8 mouse cellular contexts compared by ENCODE assay signal in genomic region chr2:166301161-166301560, GRCm38 (mm10).
DNase-seq lines count a peak whose midpoint lies in the region; ATAC-seq lines count a peak whose summit lies in the region.

No protein-coding gene starts in this region.

- H3K9me3 ChIP-seq in midbrain, embryonic 16.5 days (replicated peaks; ENCODE audit: control insufficient read depth, low read length, poor library complexity, severe bottlenecking) = no peaks in the 10 kb centered on the region

- no peak overlapping the region for H3K9ac ChIP-seq in midbrain, embryonic 16.5 days (ENCODE audit: low read depth, low read length)

- 79% methylated on average over 9 of the region's 9 CpGs for whole genome bisulfite sequencing in midbrain, embryonic 16.5 days

- DNase-seq in right cerebral cortex, adult 2 months (ENCODE audit: low spot score in 2 of 2) = peak; percentile 12 to 25
- DNase-seq in right cerebral cortex, postnatal 25 days = no peak
- peak; percentile 33 for DNase-seq in cerebellum, adult 9-10 months
- DNase-seq in kidney, adult 8-10 months = peak; percentile 60 to 74
- peak; percentile 31 for DNase-seq in ovary, postnatal 10 days (ENCODE audit: low spot score)
- DNase-seq in embryo, embryonic 11 days = no peak
- no peak for DNase-seq in c-Kit-positive CD71-positive TER-119-positive erythroid progenitor cells, embryonic 14.5 days (ENCODE audit: low spot score)

- no peaks in the 10 kb centered on the region for H3K27me3 ChIP-seq in midbrain, embryonic 16.5 days (ENCODE audit: control insufficient read depth, insufficient read depth, low read depth, low read length)

- no peak overlapping the region for H3K27ac ChIP-seq in midbrain, embryonic 16.5 days (ENCODE audit: low read length)

- H3K36me3 ChIP-seq in midbrain, embryonic 16.5 days (ENCODE audit: control insufficient read depth, insufficient read depth, low read length) = no peaks in the 10 kb centered on the region

- H3K4me3 ChIP-seq in midbrain, embryonic 16.5 days (ENCODE audit: low read depth, low read length) = no peak overlapping the region

- H3K4me1 ChIP-seq in midbrain, embryonic 16.5 days (ENCODE audit: control insufficient read depth, insufficient read depth, low read length) = peaks cover 12% of the 10 kb centered on the region

- H3K4me2 ChIP-seq in midbrain, embryonic 16.5 days (ENCODE audit: low read length) = no peak overlapping the region

- ATAC-seq in midbrain, embryonic 16.5 days = no peak

Comparison
In these comparisons a context has a peak if more than half of its experiments do, and no peak if none do; other contexts are left out.
1. DNase-seq: peak in right cerebral cortex, adult 2 months (2 of 2), cerebellum, adult 9-10 months (single experiment), kidney, adult 8-10 months (2 of 2) and ovary, postnatal 10 days (single experiment); none in right cerebral cortex, postnatal 25 days (single experiment), embryo, embryonic 11 days (single experiment) and c-Kit-positive CD71-positive TER-119-positive erythroid progenitor cells, embryonic 14.5 days (single experiment).